Mouse (Mus musculus) left cerebral cortex, adult 2 months (tissue): Measurements from ENCODE around the gene Pitpnc1. TPM values are rescaled to one million over a fixed set of nuclear protein-coding genes. Genes with fewer than 3 reads are reported as not detected.

ENCODE experiments used
- DNase-seq, 2 experiments: peaks; one replicate each; pipeline ENCODE4 v3.0.0; 2021 to 2022; ENCODE audit warnings: low spot score in 2 of 2, mixed read lengths in 1 of 2; ENCODE audit errors: extremely low spot score in 1 of 2
- H3K27ac ChIP-seq: fragments of 200-600 bp; 2 replicates; pipeline ENCODE4 v1.8.1; 2022
- H3K4me3 ChIP-seq: fragments of 200-600 bp; 2 replicates; pipeline ENCODE4 v1.8.1; 2022
- CTCF ChIP-seq: fragments of 200-600 bp; IDR thresholded peaks from 2 replicates; pipeline ENCODE4 v1.8.1; 2022; ENCODE audit warnings: antibody characterized with exemption, mild to moderate bottlenecking, moderate library complexity
- intact Hi-C: fragments of 180-260 bp; cut with DNase I; formaldehyde crosslinking; loops from one replicate; pipeline ENCODE4 v1.15.1; 2025
- total RNA-seq, 2 experiments: library from RNA; stranded (reverse); gene quantifications; 2 replicates each; pipeline ENCODE4 v1.2.3; 2021

Gene Pitpnc1
- total RNA-seq, 2 experiments from 2014 or later: 54.5 to 55.2 TPM

- no peak for DNase-seq
- Histone ChIP-seq H3K4me3 (no peak overlapping the region), H3K27ac (no peak overlapping the region)
- TF ChIP-seq CTCF: no peak
- intact Hi-C loops: no loop called here
Observed at GRCm38 (mm10) chr11:107161215-107161614, 309.3 kb downstream of the Pitpnc1 start.

GRCm38 (mm10) chr11:107159034-107159433 lies 311.5 kb downstream of the Pitpnc1 start:
- DNase-seq: no peak
- TF ChIP-seq CTCF: peak; percentile 51
- intact Hi-C loops: no loop called here
- H3K4me3 ChIP-seq: no peak overlapping the region
- no peak overlapping the region for H3K27ac ChIP-seq

Other genes starting within 250 kb of the Pitpnc1 start
- gene Psmd12, start 8.8 kb upstream of the Pitpnc1 start, total RNA-seq: 10 to 100 TPM; 67.1 to 72.9 TPM
- 10 to 100 TPM; 52.2 to 53.3 TPM for gene Helz, start 77.2 kb upstream of the Pitpnc1 start, total RNA-seq
- not detected for gene Cacng1, start 245.8 kb upstream of the Pitpnc1 start, total RNA-seq